Mouse (Mus musculus): ENCODE measurements around the gene Yrdc. TPM values are rescaled to one million over a fixed set of nuclear protein-coding genes. Genes with fewer than 3 reads are reported as not detected.

Yrdc gene
- polyA plus RNA-seq, 1 experiment, result 78.9 TPM

DNA sequence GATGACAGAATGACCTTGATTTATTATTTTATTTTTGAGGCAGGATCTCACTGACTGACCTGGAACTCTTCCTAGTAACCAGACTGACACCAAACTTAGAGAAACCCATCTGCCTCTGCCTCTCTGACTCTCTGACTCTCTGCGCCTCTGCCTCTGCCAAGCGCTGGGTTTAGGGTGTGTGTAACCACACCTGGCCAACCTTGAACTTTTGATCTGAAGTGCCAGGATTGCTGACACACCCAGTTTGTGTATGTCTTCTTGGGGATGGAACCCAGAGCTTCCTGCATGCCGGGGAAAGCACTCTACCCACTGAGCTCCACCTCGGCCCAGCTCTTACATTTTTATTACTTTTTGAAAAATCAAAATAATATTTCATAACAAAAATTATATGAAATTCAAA is 31.6 kb upstream of the Yrdc start:
- TF ChIP-seq FOSL1 (IDR thresholded peaks at IDR 0.05; ENCODE audit: insufficient read depth, low read length, poor library complexity, severe bottlenecking), result no peak
- TF ChIP-seq CEBPB (IDR thresholded peaks at IDR 0.05; ENCODE audit: low read depth), result no peak
- TF ChIP-seq MAX (IDR thresholded peaks at IDR 0.05), result no peak
- no peak for TF ChIP-seq MYOD1 (IDR thresholded peaks at IDR 0.05; ENCODE audit: control insufficient read depth, insufficient read length, low read depth)
- no peak for TF ChIP-seq USF1 (IDR thresholded peaks at IDR 0.05; ENCODE audit: low read depth)
- no peak for TF ChIP-seq CTCF (IDR thresholded peaks at IDR 0.05; ENCODE audit: control insufficient read depth, insufficient read depth, insufficient read length)
- H3K36me3 ChIP-seq (ENCODE audit: control insufficient read depth, insufficient read depth), result peaks cover 21% of the 10 kb centered on the region
- no peak overlapping the region for H3ac ChIP-seq (ENCODE audit: control insufficient read depth, insufficient read length, low read depth)
- H3K79me3 ChIP-seq (ENCODE audit: low read depth), result peaks cover 20% of the 10 kb centered on the region
- no peak overlapping the region for H3K4me3 ChIP-seq (ENCODE audit: insufficient read depth, poor library complexity, severe bottlenecking)
- peaks cover 61% of the 10 kb centered on the region for H3K79me2 ChIP-seq (ENCODE audit: control insufficient read depth, insufficient read depth)
- no peaks in the 10 kb centered on the region for H3K27me3 ChIP-seq (ENCODE audit: control insufficient read depth, insufficient read depth, insufficient read length)

DNA sequence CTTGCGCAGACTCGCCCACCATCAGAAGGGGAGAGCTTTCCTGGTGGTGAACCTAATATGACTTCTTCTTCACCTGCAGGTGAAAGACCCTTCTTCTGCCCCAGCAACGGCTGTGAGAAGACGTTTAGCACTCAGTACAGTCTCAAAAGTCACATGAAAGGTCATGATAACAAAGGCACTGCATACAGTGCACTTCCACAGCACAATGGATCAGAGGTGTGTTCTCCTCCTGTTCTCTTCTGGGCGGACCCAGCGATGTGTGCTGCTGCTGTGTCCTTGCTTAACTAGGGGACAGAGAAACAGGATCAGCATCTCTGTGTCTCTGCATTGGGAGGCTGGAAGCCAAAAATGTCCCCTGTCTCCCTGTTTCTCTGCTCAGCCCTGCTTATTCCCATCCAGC is 25.5 kb upstream of the Yrdc start:
- TF ChIP-seq MYOG (IDR thresholded peaks at IDR 0.05; ENCODE audit: control insufficient read depth, extremely low read depth, insufficient read length) (no peak), MAX (IDR thresholded peaks at IDR 0.05) (no peak), CTCF (IDR thresholded peaks at IDR 0.05; ENCODE audit: control insufficient read depth, insufficient read depth, insufficient read length) (no peak), FOSL1 (IDR thresholded peaks at IDR 0.05; ENCODE audit: insufficient read depth, low read length, poor library complexity, severe bottlenecking) (no peak), USF1 (IDR thresholded peaks at IDR 0.05; ENCODE audit: low read depth) (no peak), CEBPB (IDR thresholded peaks at IDR 0.05; ENCODE audit: low read depth) (no peak), MYOD1 (IDR thresholded peaks at IDR 0.05; ENCODE audit: control insufficient read depth, insufficient read length, low read depth) (no peak)
- Histone ChIP-seq H3K4me3 (ENCODE audit: insufficient read depth, poor library complexity, severe bottlenecking) (no peak overlapping the region), H3K27me3 (ENCODE audit: control insufficient read depth, insufficient read depth, insufficient read length) (no peaks in the 10 kb centered on the region), H3K79me2 (ENCODE audit: control insufficient read depth, insufficient read depth) (peaks cover 4% of the 10 kb centered on the region), H3K36me3 (ENCODE audit: control insufficient read depth, insufficient read depth) (peaks cover 18% of the 10 kb centered on the region), H3K79me3 (ENCODE audit: low read depth) (no peaks in the 10 kb centered on the region), H3ac (ENCODE audit: control insufficient read depth, insufficient read length, low read depth) (no peak overlapping the region)

DNA sequence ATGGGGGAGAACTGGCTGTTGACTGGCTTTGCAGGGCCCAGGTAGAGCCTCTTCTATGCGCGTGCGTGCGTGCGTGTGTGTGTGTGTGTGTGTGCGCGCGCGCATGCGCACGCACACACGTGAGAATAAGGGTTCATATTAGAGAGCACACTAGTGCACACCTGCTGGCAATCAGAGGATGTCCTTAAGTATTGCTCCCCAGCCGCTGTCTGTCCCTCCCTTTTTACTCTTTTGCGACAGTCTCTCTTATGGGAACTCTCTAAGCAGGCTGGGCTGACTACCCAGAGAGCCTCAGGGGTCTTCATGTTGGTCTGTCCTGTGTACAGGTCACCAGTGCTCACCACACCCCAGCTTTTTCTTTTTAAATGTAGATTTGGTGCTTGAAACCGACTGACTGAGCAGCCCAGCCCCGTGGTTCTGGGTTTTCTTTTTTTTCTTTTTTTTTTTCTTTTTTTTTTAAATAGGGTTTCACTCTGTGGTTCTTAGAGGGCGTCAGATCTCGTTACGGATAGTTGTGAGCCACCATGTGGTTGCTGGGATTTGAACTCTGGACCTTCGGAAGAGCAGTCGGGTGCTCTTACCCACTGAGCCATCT is 25.0 kb upstream of the Yrdc start:
- TF ChIP-seq CTCF (IDR thresholded peaks at IDR 0.05; ENCODE audit: control insufficient read depth, insufficient read depth, insufficient read length) (no peak), USF1 (IDR thresholded peaks at IDR 0.05; ENCODE audit: low read depth) (no peak), FOSL1 (IDR thresholded peaks at IDR 0.05; ENCODE audit: insufficient read depth, low read length, poor library complexity, severe bottlenecking) (no peak), MYOG (IDR thresholded peaks at IDR 0.05; ENCODE audit: control insufficient read depth, extremely low read depth, insufficient read length) (no peak), CEBPB (IDR thresholded peaks at IDR 0.05; ENCODE audit: low read depth) (no peak), MAX (IDR thresholded peaks at IDR 0.05) (no peak), MYOD1 (IDR thresholded peaks at IDR 0.05; ENCODE audit: control insufficient read depth, insufficient read length, low read depth) (no peak)
- Histone ChIP-seq H3K4me3 (ENCODE audit: insufficient read depth, poor library complexity, severe bottlenecking) (no peak overlapping the region), H3K36me3 (ENCODE audit: control insufficient read depth, insufficient read depth) (peaks cover 15% of the 10 kb centered on the region), H3ac (ENCODE audit: control insufficient read depth, insufficient read length, low read depth) (no peak overlapping the region), H3K79me3 (ENCODE audit: low read depth) (no peaks in the 10 kb centered on the region), H3K27me3 (ENCODE audit: control insufficient read depth, insufficient read depth, insufficient read length) (no peaks in the 10 kb centered on the region), H3K79me2 (ENCODE audit: control insufficient read depth, insufficient read depth) (no peaks in the 10 kb centered on the region)

DNA sequence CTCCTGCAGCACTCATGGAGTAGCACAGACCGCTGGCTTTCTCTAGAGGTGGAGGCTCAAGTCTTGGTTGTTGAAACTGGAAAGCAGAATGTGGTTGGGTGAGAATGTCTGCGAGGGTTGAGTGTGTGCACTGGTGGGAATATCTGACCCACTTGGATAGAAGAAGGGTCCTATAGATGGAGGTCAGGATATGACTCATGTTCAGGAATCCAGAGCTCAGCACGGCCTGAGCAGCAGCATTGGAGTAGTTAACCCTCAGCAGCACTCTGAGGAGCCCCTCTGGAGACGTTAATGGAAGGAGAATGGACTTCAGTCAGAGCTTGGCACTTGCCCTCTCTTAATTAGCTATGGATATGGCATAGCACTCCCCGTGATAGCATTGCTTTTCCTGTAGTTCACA is 20.8 kb upstream of the Yrdc start:
- peaks cover 25% of the 10 kb centered on the region for H3K36me3 ChIP-seq (ENCODE audit: control insufficient read depth, insufficient read depth)
- no peaks in the 10 kb centered on the region for H3K27me3 ChIP-seq (ENCODE audit: control insufficient read depth, insufficient read depth, insufficient read length)
- no peaks in the 10 kb centered on the region for H3K79me2 ChIP-seq (ENCODE audit: control insufficient read depth, insufficient read depth)
- H3ac ChIP-seq (ENCODE audit: control insufficient read depth, insufficient read length, low read depth), result no peak overlapping the region
- no peak overlapping the region for H3K4me3 ChIP-seq (ENCODE audit: insufficient read depth, poor library complexity, severe bottlenecking)
- TF ChIP-seq USF1 (IDR thresholded peaks at IDR 0.05; ENCODE audit: low read depth) (no peak), MYOD1 (IDR thresholded peaks at IDR 0.05; ENCODE audit: control insufficient read depth, insufficient read length, low read depth) (no peak), MAX (IDR thresholded peaks at IDR 0.05) (no peak), FOSL1 (IDR thresholded peaks at IDR 0.05; ENCODE audit: insufficient read depth, low read length, poor library complexity, severe bottlenecking) (no peak), CTCF (IDR thresholded peaks at IDR 0.05; ENCODE audit: control insufficient read depth, insufficient read depth, insufficient read length) (no peak), CEBPB (IDR thresholded peaks at IDR 0.05; ENCODE audit: low read depth) (no peak), MYOG (IDR thresholded peaks at IDR 0.05; ENCODE audit: control insufficient read depth, extremely low read depth, insufficient read length) (no peak)
- H3K79me3 ChIP-seq (ENCODE audit: low read depth), result no peaks in the 10 kb centered on the region

DNA sequence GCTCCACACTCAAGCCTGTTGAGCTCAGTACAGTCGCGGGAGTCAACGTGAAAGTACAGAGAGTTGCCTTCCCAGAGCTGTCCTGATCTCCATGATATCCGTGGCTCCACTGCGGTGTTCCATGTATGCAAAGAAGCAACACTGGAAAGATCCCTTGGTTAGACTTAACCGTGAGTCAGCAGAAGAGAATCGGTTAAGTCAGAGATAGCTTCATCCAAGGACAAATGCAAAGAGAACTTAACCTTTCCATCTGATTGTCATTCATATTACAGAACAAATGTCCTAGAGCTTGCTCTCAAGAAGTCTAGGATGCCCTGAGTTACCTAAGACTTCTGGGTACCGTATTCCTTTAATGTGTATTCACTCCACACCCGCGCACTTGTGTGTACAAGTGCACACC is 17.7 kb upstream of the Yrdc start:
- no peak for TF ChIP-seq MAX (IDR thresholded peaks at IDR 0.05)
- no peak for TF ChIP-seq FOSL1 (IDR thresholded peaks at IDR 0.05; ENCODE audit: insufficient read depth, low read length, poor library complexity, severe bottlenecking)
- no peak for TF ChIP-seq MYOD1 (IDR thresholded peaks at IDR 0.05; ENCODE audit: control insufficient read depth, insufficient read length, low read depth)
- no peak for TF ChIP-seq MYOG (IDR thresholded peaks at IDR 0.05; ENCODE audit: control insufficient read depth, extremely low read depth, insufficient read length)
- no peak for TF ChIP-seq CEBPB (IDR thresholded peaks at IDR 0.05; ENCODE audit: low read depth)
- no peak for TF ChIP-seq CTCF (IDR thresholded peaks at IDR 0.05; ENCODE audit: control insufficient read depth, insufficient read depth, insufficient read length)
- no peak for TF ChIP-seq USF1 (IDR thresholded peaks at IDR 0.05; ENCODE audit: low read depth)
- no peak overlapping the region for H3ac ChIP-seq (ENCODE audit: control insufficient read depth, insufficient read length, low read depth)
- no peaks in the 10 kb centered on the region for H3K79me2 ChIP-seq (ENCODE audit: control insufficient read depth, insufficient read depth)
- H3K79me3 ChIP-seq (ENCODE audit: low read depth), result no peaks in the 10 kb centered on the region
- peaks cover 34% of the 10 kb centered on the region for H3K36me3 ChIP-seq (ENCODE audit: control insufficient read depth, insufficient read depth)
- H3K27me3 ChIP-seq (ENCODE audit: control insufficient read depth, insufficient read depth, insufficient read length), result no peaks in the 10 kb centered on the region
- H3K4me3 ChIP-seq (ENCODE audit: insufficient read depth, poor library complexity, severe bottlenecking), result no peak overlapping the region
